Mouse (Mus musculus): ENCODE results near the gene Iglon5.

- TF ChIP-seq GATA1 (IDR thresholded peaks at IDR 0.05; ENCODE audit: borderline replicate concordance, low read length) (no peak), FLI1 (IDR thresholded peaks at IDR 0.05; ENCODE audit: low read length) (no peak)
Observed at GRCm38 (mm10) chr7:43441071-43441470, 48.8 kb downstream of the Iglon5 start.
